Mouse (Mus musculus) brain, embryonic 14.5 days (tissue): ENCODE results near the gene Ephb1.

Experiments used
- CTCF ChIP-seq: fragments of 200-500 bp; IDR thresholded peaks from 2 replicates; pipeline ENCODE4 v1.5.1; 2012; ENCODE audit warnings: inconsistent platforms, mild to moderate bottlenecking, moderate library complexity, borderline replicate concordance; ENCODE audit not compliant: insufficient read depth, insufficient read length; ENCODE audit errors: extremely low read depth
- POLR2A ChIP-seq: fragments of 200-500 bp; IDR thresholded peaks from 2 replicates; pipeline ENCODE4 v1.6.1; 2012; ENCODE audit warnings: mild to moderate bottlenecking, inconsistent platforms, borderline replicate concordance; ENCODE audit not compliant: poor library complexity, insufficient read depth, insufficient read length, severe bottlenecking; ENCODE audit errors: extremely low read depth

GRCm38 (mm10) chr9:102307656-102308055 lies 46.8 kb downstream of the Ephb1 start:
- TF ChIP-seq POLR2A (no peak), CTCF (no peak)
